Mouse (Mus musculus): ENCODE measurements around the gene Ddc. TPM values are rescaled to one million over a fixed set of nuclear protein-coding genes. Genes with fewer than 3 reads are reported as not detected.

The Ddc gene
- 64.6 and 78.2 TPM in 2 replicates for polyA plus RNA-seq (2015; fragmentation: Nextera tagmentation; extraction: Ambion mirVana)

- 75% methylated on average over 12 of the region's 12 CpGs for WGBS
Observed at GRCm38 (mm10) chr11:11897645-11898357, at the start of gene Ddc. Gene Ddc (minus strand): TSS chr11:11898144.

DNA sequence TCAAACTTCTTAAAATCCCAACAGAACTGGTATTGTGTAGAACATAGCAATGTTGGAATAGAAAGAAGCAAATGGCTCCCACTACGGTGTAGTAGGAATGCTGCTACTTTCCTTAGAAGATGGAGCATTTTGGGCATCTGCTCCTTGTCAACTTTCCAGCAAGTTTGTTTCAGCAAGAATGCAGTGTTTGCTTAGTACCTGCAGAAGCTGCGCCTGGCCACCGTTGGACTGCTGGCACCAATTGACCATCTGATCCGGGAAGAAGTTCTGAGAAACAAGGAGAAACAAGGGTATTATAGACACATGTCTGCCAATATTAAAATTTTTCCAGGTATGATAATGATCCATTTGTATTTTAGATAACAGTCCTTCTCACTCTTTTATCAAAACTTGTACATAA, 47.8 kb upstream of the Ddc start:
- peak overlapping the region; percentile 36; the same call in 1 of the 2 replicates for H3K27ac ChIP-seq (replicated peaks)

More at GRCm38 (mm10) chr11:11897645-11898357, at the start of gene Ddc:
- no peak within 1 kb of the TSS for H3K4me3 ChIP-seq
- H3K36me3 ChIP-seq: no peaks in the 10 kb centered on the region
- ATAC-seq (ENCODE audit: extremely low read depth, insufficient number of reproducible peaks, low FRiP score, low TSS enrichment): no peak
- H3K9ac ChIP-seq: no peak within 1 kb of the TSS
- no peaks in the 10 kb centered on the region for H3K9me3 ChIP-seq
- H3K4me2 ChIP-seq: no peak within 1 kb of the TSS
- peaks cover 50% of the 10 kb centered on the region for H3K4me1 ChIP-seq
- H3K27ac ChIP-seq (replicated peaks): peak within 1 kb of the TSS; percentile 51
- H3K27me3 ChIP-seq (replicated peaks): no peaks in the 10 kb centered on the region

DNA sequence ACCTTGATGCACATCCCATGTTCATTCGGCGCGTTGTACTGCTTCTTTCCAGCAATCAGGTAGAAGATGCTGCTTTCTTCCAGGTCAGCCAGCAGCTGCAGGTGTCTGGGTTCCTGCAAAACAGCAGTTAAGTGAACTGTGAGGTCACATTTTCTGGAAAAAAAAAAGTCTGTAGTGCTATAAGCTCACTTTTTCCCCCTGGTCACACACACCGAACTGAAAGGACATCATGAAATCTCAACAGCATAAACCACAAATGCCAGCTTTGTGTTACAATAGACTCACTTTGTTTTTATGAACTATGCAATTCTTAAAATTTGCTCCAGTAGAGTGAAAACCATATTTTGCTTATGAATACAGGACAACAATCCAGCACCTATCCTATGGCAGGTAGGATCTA, 46.9 kb upstream of the Ddc start:
- H3K4me2 ChIP-seq: no peak overlapping the region
- H3K9ac ChIP-seq: no peak overlapping the region
- H3K27ac ChIP-seq (replicated peaks): peak overlapping the region; percentile 10
- H3K9me3 ChIP-seq: no peaks in the 10 kb centered on the region
- H3K4me3 ChIP-seq: no peak overlapping the region
- 95% methylated on average over 4 of the region's 4 CpGs for WGBS
- peaks cover 95% of the 10 kb centered on the region for H3K36me3 ChIP-seq
- H3K4me1 ChIP-seq: peaks cover 69% of the 10 kb centered on the region
- H3K27me3 ChIP-seq (replicated peaks): no peaks in the 10 kb centered on the region
- no peak for ATAC-seq (ENCODE audit: extremely low read depth, insufficient number of reproducible peaks, low FRiP score, low TSS enrichment)

More for the DNA sequence above, 47.8 kb upstream of the Ddc start:
- Histone ChIP-seq H3K36me3 (peaks cover 97% of the 10 kb centered on the region), H3K9ac (no peak overlapping the region), H3K4me3 (no peak overlapping the region), H3K9me3 (no peaks in the 10 kb centered on the region), H3K27me3 (replicated peaks) (no peaks in the 10 kb centered on the region), H3K4me1 (peaks cover 72% of the 10 kb centered on the region), H3K4me2 (no peak overlapping the region)
- ATAC-seq (ENCODE audit: extremely low read depth, insufficient number of reproducible peaks, low FRiP score, low TSS enrichment): no peak
- 86% methylated on average over 4 of the region's 4 CpGs for WGBS

- H3K4me3 ChIP-seq: no peak overlapping the region
- H3K9me3 ChIP-seq: no peaks in the 10 kb centered on the region
- peak overlapping the region; percentile 83 for H3K27ac ChIP-seq (replicated peaks)
- H3K9ac ChIP-seq: no peak overlapping the region
- no peak overlapping the region for H3K4me2 ChIP-seq
- H3K36me3 ChIP-seq: peaks cover 96% of the 10 kb centered on the region
- no peaks in the 10 kb centered on the region for H3K27me3 ChIP-seq (replicated peaks)
- peaks cover 68% of the 10 kb centered on the region for H3K4me1 ChIP-seq
- no peak for ATAC-seq (ENCODE audit: extremely low read depth, insufficient number of reproducible peaks, low FRiP score, low TSS enrichment)
Observed at GRCm38 (mm10) chr11:11944082-11944349, 46.1 kb upstream of the Ddc start.

- Histone ChIP-seq H3K4me2 (no peak overlapping the region), H3K4me3 (no peak overlapping the region), H3K9ac (peak overlapping the region; percentile 33; the same call in 1 of the 2 replicates), H3K36me3 (peaks cover 96% of the 10 kb centered on the region), H3K27me3 (replicated peaks) (no peaks in the 10 kb centered on the region), H3K9me3 (no peaks in the 10 kb centered on the region), H3K27ac (replicated peaks) (peak overlapping the region; percentile 83), H3K4me1 (peaks cover 68% of the 10 kb centered on the region)
- no peak for ATAC-seq (ENCODE audit: extremely low read depth, insufficient number of reproducible peaks, low FRiP score, low TSS enrichment)
- 78% methylated on average over 13 of the region's 13 CpGs for WGBS
Observed at GRCm38 (mm10) chr11:11943240-11944081, 45.5 kb upstream of the Ddc start.

DNA sequence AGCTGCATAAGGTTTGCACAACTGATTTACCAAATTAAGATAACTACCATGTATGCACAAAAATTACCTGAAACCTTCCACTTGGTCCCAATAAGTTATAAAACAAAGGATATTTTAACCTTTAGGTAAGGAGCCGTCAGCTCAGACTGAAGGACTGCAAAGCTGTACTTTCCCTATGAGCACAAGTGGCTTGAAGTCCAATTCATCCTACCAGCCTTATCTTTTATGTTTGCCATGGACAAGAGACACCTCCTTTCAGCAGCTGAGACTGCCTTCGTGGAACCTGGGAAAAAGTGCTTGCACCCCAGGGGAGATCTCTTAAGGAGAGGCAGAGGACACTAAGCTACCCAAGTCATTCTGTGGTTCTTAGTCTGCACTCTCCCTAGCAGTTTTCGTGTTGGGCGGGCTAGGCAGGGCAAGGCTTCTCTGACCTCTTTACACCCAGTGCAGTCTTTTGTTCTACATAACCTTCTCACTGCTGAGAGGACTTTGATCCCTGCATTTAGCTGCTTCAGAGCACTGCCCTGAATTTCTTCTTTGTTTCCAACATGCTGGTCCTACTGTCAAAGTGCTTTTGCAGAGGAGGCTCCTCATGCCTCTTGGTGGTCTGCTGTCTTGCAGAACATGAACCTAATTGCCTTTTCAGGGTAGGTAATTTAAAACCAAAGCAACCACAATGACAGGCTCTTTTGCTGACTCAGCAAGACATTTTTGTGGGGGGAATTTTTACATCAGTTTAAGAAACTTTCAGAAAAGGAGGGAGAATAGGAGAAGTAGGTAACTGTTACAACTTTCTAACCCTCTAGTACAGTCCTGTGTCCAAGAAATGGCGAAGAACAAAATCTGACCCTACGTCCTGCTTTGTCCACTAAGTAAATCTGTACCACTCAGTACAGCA, 44.6 kb upstream of the Ddc start:
- Histone ChIP-seq H3K27ac (replicated peaks) (peak overlapping the region; percentile 83), H3K4me3 (no peak overlapping the region), H3K36me3 (peaks cover 96% of the 10 kb centered on the region), H3K9me3 (no peaks in the 10 kb centered on the region), H3K4me2 (no peak overlapping the region), H3K9ac (peak overlapping the region; percentile 59), H3K27me3 (replicated peaks) (no peaks in the 10 kb centered on the region), H3K4me1 (peaks cover 68% of the 10 kb centered on the region)
- 54% methylated on average over 6 of the region's 6 CpGs for WGBS
- no peak for ATAC-seq (ENCODE audit: extremely low read depth, insufficient number of reproducible peaks, low FRiP score, low TSS enrichment)

DNA sequence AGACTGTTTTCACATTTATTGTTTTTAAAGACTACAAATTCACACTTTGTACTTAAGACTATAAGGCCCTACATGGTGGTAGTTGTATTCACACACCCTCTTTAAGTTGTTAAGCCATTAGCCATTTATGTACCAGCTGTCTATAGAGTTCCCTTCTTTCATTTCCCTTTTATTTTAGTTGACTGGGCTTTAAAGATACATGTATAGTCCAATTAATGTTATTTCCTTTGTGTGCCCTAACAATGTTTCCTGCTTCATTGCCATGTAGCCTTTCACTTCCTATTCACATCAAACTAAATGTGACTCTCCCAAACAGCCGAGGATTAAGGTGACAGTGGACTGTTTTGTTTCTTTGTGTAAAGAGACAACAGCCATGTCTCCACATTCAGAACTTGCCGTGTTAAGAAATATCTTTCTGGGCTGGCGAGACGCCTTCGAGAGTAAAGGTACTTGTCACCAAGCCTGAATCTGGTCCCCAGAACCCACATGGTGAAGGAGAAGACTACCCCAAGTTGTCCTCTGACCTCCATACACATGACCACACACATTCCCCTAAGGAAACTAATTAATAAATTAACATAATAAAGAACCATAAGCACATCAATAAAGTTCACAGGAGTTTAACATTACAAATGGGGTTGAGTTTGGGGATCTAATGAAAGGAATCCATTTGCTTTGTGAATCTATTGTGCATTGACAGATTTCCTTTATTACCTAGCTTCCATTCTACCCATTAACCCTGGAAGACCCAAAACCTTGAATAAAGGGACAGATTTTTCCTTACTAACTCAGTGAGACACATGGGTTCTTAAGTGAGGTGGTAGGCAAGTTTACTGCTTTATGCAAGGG, 43.1 kb upstream of the Ddc start:
- Histone ChIP-seq H3K4me3 (no peak overlapping the region), H3K27me3 (replicated peaks) (no peaks in the 10 kb centered on the region), H3K27ac (replicated peaks) (peak overlapping the region; percentile 83), H3K4me2 (no peak overlapping the region), H3K9me3 (no peaks in the 10 kb centered on the region), H3K36me3 (peaks cover 96% of the 10 kb centered on the region), H3K9ac (no peak overlapping the region), H3K4me1 (peaks cover 68% of the 10 kb centered on the region)
- ATAC-seq (ENCODE audit: extremely low read depth, insufficient number of reproducible peaks, low FRiP score, low TSS enrichment): no peak
- WGBS: 75% methylated on average over 5 of the region's 5 CpGs

DNA sequence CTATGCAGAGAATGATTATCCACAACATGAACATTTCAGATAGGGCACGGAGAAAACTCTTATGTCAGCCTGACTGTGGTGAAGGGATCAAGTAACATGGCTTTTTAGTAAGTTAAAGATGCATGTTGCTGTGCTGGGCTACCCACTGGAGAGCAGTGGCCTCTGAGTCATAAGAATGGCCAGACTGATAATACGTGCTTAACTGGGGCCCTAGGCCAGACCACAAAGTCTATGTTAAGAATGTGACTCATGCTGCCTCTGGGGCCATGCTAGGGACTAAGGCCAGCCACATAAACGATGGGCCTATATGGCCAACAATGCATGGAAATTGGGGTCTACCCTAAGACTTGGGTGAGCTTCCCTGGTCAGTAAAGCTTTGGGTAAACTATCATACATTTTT, 41.7 kb upstream of the Ddc start:
- Histone ChIP-seq H3K4me2 (no peak overlapping the region), H3K27me3 (replicated peaks) (no peaks in the 10 kb centered on the region), H3K9ac (no peak overlapping the region), H3K27ac (replicated peaks) (peak overlapping the region; percentile 65), H3K4me1 (peaks cover 73% of the 10 kb centered on the region), H3K36me3 (peaks cover 96% of the 10 kb centered on the region), H3K4me3 (no peak overlapping the region), H3K9me3 (no peaks in the 10 kb centered on the region)
- no peak for ATAC-seq (ENCODE audit: extremely low read depth, insufficient number of reproducible peaks, low FRiP score, low TSS enrichment)
- WGBS: 21% methylated on average over 3 of the region's 3 CpGs

GRCm38 (mm10) chr11:11938591-11938990, 40.6 kb upstream of the Ddc start:
- Histone ChIP-seq H3K27me3 (replicated peaks) (no peaks in the 10 kb centered on the region), H3K4me1 (peaks cover 72% of the 10 kb centered on the region), H3K36me3 (peaks cover 96% of the 10 kb centered on the region), H3K4me2 (no peak overlapping the region), H3K9me3 (no peaks in the 10 kb centered on the region), H3K27ac (replicated peaks) (peak overlapping the region; percentile 65), H3K4me3 (no peak overlapping the region), H3K9ac (no peak overlapping the region)
- ATAC-seq (ENCODE audit: extremely low read depth, insufficient number of reproducible peaks, low FRiP score, low TSS enrichment): no peak
- 78% methylated on average over 1 of the region's 1 CpGs for WGBS

DNA sequence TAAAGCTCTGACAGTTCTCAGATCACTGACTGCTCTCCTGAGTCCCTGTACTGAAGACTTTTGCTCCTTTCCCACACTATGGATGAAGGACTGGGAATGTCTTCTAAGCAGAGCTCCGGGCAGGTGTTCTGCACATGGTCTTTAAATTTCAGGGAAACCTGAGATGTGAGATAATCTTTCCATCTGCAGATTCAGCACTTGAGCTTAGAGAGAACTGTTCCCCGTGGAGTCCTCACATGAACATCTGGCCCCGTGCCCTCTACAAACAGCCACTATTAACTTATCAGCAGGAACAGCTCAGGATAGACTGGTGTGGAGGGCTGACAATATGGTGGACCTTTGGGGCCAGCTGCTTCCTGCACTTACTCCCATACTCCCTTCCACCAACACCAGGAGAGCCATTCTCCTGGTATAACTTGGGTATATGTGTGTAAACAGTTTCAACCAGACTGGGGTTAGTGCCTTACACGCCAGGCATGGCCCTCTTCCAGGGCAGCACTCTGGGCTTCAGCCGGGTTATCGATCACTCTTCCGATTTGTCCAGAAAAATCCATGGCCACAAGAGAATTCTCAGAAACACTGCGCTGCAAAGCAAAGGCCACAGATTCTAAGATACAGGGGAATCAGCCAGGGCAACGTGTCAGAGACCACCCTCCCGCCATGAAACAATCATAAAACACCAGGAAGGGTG, 39.5 kb upstream of the Ddc start:
- 79% methylated on average over 10 of the region's 10 CpGs for WGBS
- no peaks in the 10 kb centered on the region for H3K27me3 ChIP-seq (replicated peaks)
- H3K4me2 ChIP-seq: no peak overlapping the region
- H3K27ac ChIP-seq (replicated peaks): peak overlapping the region; percentile 65
- H3K9ac ChIP-seq: no peak overlapping the region
- no peak for ATAC-seq (ENCODE audit: extremely low read depth, insufficient number of reproducible peaks, low FRiP score, low TSS enrichment)
- H3K9me3 ChIP-seq: no peaks in the 10 kb centered on the region
- H3K36me3 ChIP-seq: peaks cover 96% of the 10 kb centered on the region
- H3K4me1 ChIP-seq: peaks cover 66% of the 10 kb centered on the region
- no peak overlapping the region for H3K4me3 ChIP-seq

All from heart, embryonic 13.5 days (tissue).